Mouse (Mus musculus) lung, postnatal 0 days (tissue): ENCODE measurements around the gene P2rx2.

Source experiments
- CTCF ChIP-seq: IDR thresholded peaks from 2 replicates; pipeline ENCODE4 v1.5.1; 2016; ENCODE audit warnings: antibody characterized with exemption, mild to moderate bottlenecking
- EP300 ChIP-seq: IDR thresholded peaks from 2 replicates; pipeline ENCODE4 v1.6.1; 2016; ENCODE audit warnings: antibody characterized with exemption, mild to moderate bottlenecking, control low read depth

- no peak for TF ChIP-seq CTCF
- TF ChIP-seq EP300, result no peak
These were observed 36.1 kb upstream of the P2rx2 start for GRCm38 (mm10) chr5:110379086-110379485.
